Mouse (Mus musculus) C2C12 (cell line): ENCODE measurements at regions not wholly inside any gene's neighbourhood (a gene's known extent, or its start where the extent isn't known, plus 50 kb on each side); places are given as distances from the start of the nearest gene placed in this dataset.

Experiments used
- CTCF ChIP-seq: IDR thresholded peaks from one replicate; pipeline ENCODE4 v1.5.1; 2011; ENCODE audit not compliant: control insufficient read depth, insufficient read depth, insufficient read length
- MAX ChIP-seq: IDR thresholded peaks from one replicate; pipeline ENCODE4 v1.6.1; 2011; ENCODE audit warnings: mild to moderate bottlenecking, control low read depth

DNA sequence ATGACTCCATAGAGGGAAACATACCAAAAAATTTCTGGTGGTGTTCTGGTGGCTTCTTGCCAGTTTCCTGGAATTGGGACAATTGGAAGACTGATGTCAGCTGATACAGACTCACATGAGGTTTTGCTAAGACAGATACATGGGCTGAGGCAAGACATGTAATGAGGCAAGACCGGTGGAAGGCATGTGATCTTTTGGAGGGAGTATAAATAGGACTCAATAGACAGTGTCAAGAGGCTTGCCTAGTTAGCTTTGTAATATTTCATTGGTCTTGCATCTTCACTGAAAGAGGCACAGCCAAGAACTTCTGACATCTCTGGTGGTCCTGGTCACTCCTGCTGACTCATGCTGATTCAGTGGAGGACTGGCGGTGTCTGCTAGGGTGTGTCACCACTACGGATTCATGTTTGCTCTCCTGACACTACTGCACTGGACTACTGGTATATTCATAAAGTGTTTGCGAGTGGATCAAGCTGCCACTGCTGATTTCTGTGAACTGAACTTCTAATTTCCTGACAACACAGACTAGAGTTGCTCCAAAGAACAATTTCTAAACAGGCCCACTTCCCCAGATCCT, 697.7 kb upstream of the 4930444P10Rik start:
- TF ChIP-seq CTCF, result no peak
- peak; percentile 73 for TF ChIP-seq MAX
